Mouse (Mus musculus): Measurements from ENCODE around the gene Larp4b.

The Larp4b gene

DNA sequence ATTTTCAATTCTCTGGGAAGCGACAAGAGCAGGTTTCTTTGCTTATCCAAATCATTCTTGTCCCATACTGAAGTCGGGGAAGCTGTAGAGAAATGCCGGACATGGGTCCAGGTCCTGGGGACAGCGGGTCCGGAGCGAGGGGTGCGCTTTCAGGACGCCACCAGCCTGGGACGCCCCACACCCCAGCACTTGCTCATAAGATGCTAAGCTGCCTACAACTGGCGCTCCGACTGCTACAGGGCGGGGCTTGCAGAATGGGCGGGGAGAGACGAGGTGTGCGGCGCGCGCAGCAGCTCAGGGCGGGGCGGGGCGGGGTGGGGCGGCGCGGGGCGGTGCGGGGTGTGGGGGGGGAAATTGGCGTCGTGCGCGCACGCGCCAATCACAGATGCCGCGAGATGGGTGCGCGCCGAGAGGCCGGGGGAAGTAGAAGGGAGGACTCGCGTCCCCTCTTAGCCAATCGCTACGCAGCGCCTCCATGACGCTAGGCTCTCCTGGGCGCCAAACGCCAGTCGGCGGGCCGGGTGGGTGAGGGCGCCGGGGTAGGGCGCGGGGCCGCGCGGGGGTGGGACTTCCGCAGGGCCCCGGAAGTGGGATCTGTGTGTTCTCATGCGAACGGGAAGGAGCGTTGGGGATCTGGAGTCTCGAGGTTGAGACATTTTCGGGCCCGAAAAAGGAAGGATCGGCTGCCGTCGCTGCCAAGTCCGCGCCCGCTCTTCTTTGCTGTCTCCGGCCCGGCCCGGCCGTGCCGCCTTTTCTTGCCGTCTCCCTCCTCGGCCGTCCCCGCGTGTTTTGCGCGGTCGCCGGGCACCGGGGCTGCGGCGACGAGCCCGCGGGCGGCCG lies at the start of gene Larp4b:
Gene Larp4b, plus strand, starts transcription at position 566 of the 840 bp plus-strand sequence.
- peak; percentile 96 for DNase-seq

DNA sequence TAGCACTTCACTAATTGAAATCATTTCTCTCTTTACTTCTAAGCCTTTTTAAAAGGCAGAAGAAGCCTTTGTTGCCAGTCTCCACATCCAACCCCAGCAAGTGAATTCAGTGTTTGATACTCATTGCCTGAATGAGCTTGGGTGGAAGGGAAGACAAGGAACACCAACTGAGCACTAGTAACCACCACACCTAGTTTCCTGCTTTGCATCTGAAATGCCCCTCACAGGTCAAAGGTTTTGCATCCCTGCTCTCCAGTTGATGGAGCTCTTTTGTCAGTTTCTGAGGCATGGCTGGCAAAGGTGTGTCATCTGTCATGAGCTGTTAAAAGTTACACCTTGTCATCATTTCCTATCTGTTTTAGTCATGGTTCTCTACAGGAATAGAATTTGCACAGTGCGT lies 49.0 kb upstream of the Larp4b start:
- DNase-seq, result no peak

DNA sequence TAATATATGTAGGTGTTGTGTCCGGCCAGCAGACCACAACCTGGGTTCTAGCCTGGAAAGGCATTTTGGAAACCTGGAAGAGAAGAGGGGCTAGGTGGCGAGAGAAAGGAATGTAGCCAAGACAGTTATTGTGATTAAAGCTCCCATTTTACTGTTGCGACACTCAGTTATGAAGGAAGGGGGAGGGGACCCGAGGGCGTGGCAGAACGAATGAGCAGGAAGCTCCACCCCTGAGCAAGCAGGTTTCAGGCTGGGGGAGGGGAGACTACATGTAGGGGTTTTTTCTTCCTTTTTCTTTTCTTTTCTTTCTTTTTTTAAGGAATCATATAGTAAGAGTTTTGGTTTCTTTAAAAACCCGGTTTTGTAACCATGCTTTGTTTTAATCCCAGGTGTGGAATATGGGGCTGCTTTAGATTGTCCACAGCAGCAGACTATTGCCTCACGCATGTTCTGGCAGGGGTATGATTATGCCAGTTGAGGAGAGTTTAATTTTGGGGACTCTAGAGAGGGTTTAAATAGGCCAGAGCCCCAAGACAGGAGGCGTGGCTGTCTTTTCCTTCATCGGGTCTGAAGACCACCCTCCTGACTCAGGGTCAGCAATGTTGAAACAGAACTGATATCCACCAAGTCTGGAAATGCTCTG lies 41.5 kb upstream of the Larp4b start:
- peak; percentile 49 for DNase-seq

GRCm38 (mm10) chr13:9057277-9057676 lies 36.4 kb upstream of the Larp4b start:
- DNase-seq, result no peak

- DNase-seq, result no peak
These were observed 35.0 kb upstream of the Larp4b start for GRCm38 (mm10) chr13:9058706-9059105.

GRCm38 (mm10) chr13:9061394-9061793 lies 32.3 kb upstream of the Larp4b start:
- DNase-seq, result no peak

GRCm38 (mm10) chr13:9064196-9064595 lies 29.5 kb upstream of the Larp4b start:
- DNase-seq, result no peak

GRCm38 (mm10) chr13:9066107-9066506 lies 27.6 kb upstream of the Larp4b start:
- DNase-seq, result no peak

DNA sequence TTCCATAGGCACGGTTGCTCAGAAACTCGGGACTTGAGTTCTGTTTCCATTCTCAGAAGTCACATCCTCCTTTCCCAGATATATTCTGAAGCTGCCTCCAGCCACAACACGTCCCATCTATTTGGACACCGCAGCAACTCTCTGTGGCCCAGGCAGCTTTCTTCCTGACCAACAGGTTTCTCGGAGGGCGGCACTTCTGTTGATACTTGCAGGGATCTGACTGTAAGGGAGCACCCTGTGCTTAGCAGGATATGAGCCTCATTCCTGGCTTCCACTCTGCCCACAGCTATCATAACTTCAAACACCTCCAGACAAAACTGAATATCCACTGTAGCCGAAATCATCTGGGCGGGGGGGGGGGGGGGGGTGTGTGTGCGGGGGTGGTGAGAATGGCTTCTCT lies 22.7 kb upstream of the Larp4b start:
- DNase-seq, result no peak

DNA sequence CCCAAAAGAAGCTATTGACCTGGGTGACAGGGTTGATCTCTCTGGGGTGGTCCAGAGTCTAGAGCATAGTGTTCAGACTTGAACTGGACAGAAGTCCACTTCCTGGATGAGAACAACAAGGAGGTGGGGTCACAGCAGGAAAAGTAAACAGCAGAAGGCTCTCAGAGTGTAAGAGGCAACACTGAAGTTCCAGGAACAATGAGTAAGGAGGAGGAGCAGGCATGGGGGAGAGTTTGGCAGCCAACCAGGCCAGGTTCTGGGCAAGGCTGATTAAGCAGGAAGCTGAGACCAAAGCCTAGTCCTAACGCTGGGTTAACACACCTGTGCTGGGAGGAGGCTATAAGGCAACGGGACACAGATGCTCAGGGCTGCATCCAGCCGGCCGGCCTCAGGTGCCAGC lies 19.9 kb upstream of the Larp4b start:
- no peak for DNase-seq

DNA sequence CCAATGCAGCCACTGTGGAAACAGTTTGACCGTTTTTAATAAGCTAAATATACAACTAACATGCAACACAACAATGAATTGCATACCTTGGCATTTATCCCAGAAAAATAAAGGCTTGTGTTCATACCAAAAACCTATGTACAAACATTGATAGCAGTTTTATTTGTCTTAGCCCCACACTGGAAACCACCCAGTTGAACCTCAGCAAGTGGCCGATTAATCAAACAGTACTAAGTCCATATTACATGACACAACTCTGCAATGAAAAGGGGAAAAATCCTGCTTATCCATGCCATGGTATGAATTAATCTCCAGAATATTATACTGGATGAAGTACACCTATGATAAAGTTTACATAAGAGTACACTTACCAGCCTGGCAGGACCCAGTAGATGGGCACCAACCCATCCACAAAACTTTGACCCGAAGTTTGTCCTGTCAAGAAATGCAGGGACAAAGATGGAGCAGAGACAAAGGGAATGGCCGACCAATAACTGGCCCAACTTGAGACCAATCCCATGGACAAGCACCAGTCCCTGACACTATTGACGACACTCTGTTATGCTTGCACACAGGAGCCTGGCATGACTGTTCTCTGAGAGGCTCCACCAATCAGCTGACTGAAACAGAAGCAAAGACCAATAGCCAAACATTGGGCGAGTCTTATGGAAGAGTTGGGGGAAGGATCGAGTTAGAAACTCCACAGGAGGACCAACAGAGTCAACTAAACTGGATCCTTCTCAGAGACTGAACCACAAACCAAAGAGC lies 17.7 kb upstream of the Larp4b start:
- no peak for DNase-seq

GRCm38 (mm10) chr13:9082128-9082883 lies 11.4 kb upstream of the Larp4b start:
- DNase-seq, result no peak

DNA sequence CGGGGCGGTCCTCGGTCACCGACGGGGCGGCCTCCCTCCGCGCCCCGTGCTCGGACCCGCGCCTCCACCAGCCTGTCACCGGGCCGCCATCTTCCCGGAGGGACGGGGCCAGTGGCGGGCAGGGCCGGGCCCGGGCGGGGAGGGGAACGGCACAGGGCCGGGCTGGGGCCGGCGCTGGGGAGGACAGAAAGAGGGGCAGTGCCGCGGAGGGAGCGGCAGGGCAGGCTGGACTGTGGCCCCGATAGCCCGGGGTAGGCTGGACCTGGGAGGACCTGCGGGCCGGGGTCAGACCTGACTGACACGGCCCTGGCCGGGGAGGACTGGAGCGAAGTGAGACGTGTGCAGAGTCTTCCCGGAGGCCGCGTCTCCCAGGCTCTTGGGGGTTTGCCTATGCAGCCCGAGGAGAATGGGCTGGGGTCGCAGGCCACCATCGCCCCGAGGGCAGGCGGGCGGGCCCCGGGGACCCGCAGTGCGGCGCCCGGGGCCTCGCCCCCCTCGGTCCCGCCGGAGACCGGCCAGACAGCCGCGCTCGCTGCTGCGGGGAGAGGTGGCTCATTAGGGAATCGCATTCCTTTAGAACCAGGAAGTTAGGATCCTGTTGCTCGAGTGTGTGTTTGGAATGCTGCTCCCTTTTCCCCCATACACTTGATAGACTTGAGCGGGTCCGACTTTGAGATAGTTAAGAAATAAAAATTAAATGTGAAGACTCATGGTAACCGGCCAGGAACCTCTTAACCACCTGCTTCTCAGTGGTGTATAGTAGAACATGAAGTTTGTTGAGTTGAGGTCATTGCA lies 702 bp downstream of the Larp4b start:
- DNase-seq, result no peak

DNA sequence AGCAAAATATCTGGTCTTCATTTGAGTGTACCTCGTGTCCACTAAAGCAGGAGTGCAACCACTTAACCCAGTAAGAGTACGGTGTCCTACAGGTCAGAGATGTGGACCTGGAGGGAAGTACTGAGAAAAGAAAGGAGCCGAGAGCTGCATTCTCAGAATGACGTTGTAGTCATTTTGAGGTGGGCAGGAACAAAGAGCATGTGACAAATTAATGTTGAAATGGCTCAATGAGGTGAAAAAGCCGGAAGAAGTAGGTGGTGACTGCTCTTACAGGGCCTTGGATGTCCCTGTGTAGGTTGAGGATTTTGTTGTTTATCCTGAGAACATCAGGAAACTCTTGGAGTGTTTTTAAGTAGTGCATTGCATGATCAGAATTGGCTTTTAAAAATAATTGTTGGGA lies 5.6 kb downstream of the Larp4b start:
- DNase-seq, result no peak

DNA sequence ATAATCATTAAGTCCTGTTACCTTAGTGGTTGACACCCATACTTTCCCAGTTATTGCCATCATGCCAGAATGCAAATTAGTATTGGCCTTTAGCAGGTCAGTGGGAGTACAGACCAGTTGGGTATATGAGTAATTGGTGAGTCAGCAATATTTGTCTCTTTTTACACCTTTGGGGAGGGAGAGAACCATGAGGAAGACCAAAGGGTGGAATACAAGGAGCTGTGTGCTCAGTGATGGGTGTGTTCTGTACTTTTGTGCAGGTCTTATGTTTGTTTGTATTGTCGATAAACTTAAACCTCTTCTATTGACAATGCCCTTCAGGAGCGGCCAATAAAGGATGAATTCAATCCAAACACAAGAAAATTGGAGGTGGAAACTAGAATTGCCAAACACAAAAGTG lies 6.8 kb downstream of the Larp4b start:
- DNase-seq, result no peak

DNA sequence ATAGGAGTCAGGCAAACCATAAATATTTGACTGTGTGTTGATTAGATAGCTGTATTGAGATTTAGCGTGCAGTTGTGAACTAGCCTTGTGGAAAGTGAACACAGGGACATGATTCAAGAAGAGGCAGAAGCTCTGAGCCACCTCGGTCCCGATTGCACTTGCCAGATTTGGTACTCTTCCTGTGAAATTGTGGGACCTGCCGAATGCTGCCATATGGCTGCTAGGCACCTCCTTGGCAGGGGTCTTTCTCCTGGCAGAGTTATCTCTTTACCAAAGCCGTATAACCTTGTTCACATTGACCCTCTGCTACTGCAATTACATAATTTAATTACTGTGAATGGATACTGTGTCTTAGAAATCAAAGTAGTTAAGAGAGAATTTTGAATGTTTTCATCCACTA lies 12.6 kb downstream of the Larp4b start:
- DNase-seq, result no peak

GRCm38 (mm10) chr13:9106992-9107858 lies 13.5 kb downstream of the Larp4b start:
- DNase-seq, result no peak

- DNase-seq, result no peak
These were observed 20.1 kb downstream of the Larp4b start for GRCm38 (mm10) chr13:9113735-9114134.

DNA sequence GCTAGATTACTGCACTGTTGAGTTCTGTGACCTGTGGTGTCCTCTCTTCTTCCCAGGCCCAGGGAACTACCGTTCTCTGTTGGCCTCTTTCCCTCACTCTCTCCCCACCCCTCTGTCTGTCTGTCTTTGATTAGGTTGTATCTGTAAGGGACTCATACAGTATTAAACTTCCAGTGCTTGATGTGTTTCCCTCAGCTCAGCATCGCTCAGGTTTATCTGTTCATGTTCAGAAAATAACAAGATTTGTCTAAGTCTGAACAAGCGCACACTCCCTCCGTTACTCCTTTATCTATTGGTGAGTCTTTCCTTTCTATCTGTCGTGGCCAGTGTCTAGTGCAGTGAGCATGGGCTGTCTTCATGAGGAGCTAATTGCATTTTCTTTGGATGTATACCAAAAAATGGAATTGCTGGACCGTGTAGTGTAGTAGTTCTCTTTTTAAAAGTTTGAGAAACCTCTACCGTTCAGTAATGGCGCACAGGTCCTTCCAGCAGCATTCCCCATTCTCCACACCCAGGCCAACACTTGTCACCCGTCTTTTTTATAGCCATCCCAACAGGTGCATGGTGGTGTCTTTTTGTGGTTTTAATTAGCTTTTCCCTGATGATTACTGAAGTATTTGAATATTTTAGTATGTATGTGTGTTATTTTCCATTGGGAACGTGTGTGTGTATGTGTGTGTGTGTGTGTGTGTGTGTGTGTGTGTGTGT lies 27.3 kb downstream of the Larp4b start:
- DNase-seq, result no peak

- no peak for DNase-seq
These were observed 28.4 kb downstream of the Larp4b start for GRCm38 (mm10) chr13:9122045-9122444.

Measured in thymus, postnatal 4 days (tissue).